Mouse (Mus musculus) cortical plate, adult 2 months (tissue): Measurements from ENCODE around the gene Igsf3. TPM values are rescaled to one million over a fixed set of nuclear protein-coding genes. Genes with fewer than 3 reads are reported as not detected.

Source experiments
- H3K27ac ChIP-seq: fragments of 200-500 bp; 2 replicates; pipeline ENCODE4 v1.5.1; 2012; ENCODE audit warnings: low read length, control low read depth, inconsistent platforms; ENCODE audit not compliant: insufficient read depth
- H3K4me1 ChIP-seq: fragments of 200-500 bp; 2 replicates; pipeline ENCODE4 v1.6.1; 2011; ENCODE audit warnings: low read length; ENCODE audit not compliant: control insufficient read depth, insufficient read depth
- H3K4me3 ChIP-seq: fragments of 200-500 bp; 2 replicates; pipeline ENCODE4 v1.5.1; 2011; ENCODE audit warnings: mild to moderate bottlenecking, low read length, control low read depth; ENCODE audit not compliant: insufficient read depth
- CTCF ChIP-seq: fragments of 200-500 bp; IDR thresholded peaks from 2 replicates; pipeline ENCODE4 v1.5.1; 2011; ENCODE audit warnings: mild to moderate bottlenecking, control low read depth, low read length; ENCODE audit not compliant: insufficient read depth; ENCODE audit errors: extremely low read depth
- POLR2A ChIP-seq: fragments of 200-500 bp; IDR thresholded peaks from 2 replicates; pipeline ENCODE4 v1.6.1; 2011; ENCODE audit warnings: mild to moderate bottlenecking, low read length, control low read depth; ENCODE audit not compliant: insufficient read depth; ENCODE audit errors: extremely low read depth
- polyA plus RNA-seq: library from polyadenylated mRNA; depleted of rRNA; stranded (reverse); fragments of >200 nt; gene quantifications from 2 replicates; pipeline ENCODE4 v1.2.3, GENCODE M21; 2012

Gene Igsf3
- polyA plus RNA-seq, 1 experiment, result 4.2 TPM

DNA sequence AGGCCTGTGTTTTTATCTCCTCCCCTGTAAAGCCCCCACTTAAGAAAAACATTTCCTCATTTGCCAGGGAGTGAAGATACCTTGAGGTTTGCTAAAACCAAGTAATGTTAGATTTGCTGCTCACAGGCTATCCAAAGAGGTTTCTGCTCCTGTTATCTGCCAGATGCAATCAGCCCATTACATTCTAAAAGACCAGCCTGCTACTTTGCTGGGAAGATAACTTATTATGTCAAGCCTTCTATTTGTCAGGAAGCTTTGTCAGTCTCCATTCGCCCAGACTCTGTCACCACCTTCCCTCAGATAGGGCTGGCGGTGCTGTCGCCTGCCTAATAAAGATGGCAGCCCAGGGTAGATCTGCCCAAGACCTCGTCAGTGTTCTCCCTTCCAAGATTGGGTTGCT, 59.6 kb downstream of the Igsf3 start:
- TF ChIP-seq CTCF, result no peak
- no peak for TF ChIP-seq POLR2A
- H3K27ac ChIP-seq, result no peak overlapping the region

DNA sequence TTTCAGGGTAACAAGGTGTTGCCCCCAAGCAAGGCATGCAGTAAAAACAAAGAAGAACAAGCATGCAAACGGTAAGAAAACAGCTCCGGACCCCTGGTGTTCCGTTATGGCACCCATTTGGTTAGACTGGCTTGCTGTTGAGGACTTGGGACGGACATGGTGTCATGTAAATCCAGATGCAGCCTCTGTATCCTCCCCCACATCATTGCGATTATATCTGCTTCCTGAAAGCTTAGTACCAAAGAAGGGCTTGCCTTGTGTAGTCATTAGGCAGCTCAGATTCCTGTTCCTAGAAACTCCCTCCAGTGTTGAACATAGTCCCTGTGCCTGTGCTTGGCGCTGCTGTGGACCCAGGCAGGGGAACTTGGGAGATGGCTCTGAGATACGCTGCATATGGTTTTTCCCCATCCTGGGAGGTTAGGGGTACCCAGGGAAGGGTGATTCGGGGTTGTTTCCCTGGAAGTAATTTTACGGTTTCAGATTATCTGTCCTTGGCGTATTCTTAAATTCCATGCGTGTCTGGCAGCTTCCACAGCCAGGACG, 60.2 kb downstream of the Igsf3 start:
- Histone ChIP-seq H3K4me3 (no peak overlapping the region), H3K4me1 (no peaks in the 10 kb centered on the region), H3K27ac (no peak overlapping the region)
- TF ChIP-seq CTCF (no peak), POLR2A (no peak)

More for the DNA sequence above, 59.6 kb downstream of the Igsf3 start:
- no peaks in the 10 kb centered on the region for H3K4me1 ChIP-seq
- no peak overlapping the region for H3K4me3 ChIP-seq

DNA sequence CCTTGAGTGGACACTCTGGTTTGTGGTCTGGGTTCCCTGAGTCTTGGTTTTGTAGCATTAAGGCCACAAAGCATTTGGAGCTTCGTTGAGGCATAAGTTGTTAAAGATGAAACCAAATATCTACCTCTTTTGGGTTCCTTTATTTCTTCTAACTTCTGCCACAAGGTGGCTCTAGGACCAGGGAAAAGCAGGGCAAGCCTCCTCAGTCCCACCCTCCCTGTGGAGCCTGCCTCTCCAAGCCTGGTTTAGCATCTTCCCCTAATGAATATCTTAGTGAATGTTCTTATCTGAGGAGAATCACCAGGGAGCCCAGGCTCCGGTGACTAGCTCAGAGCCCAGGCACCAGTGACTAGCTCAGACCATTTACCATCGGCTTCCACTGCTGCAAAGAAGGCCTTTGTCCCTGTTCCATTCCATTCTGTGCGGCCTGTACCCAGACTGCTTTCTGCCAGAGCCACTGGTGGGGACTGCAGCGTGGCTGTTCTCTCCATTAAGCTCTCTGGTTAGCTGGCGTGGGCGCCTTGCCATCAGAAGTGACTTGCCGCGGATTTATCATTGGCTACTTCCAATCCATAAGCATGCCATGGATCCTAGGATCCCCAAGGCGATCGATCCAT, 66.5 kb downstream of the Igsf3 start:
- no peak for TF ChIP-seq POLR2A
- TF ChIP-seq CTCF, result peak; percentile 46
- no peak overlapping the region for H3K27ac ChIP-seq
- no peak overlapping the region for H3K4me3 ChIP-seq
- H3K4me1 ChIP-seq, result peaks cover 7% of the 10 kb centered on the region; the same call in 1 of the 2 replicates

DNA sequence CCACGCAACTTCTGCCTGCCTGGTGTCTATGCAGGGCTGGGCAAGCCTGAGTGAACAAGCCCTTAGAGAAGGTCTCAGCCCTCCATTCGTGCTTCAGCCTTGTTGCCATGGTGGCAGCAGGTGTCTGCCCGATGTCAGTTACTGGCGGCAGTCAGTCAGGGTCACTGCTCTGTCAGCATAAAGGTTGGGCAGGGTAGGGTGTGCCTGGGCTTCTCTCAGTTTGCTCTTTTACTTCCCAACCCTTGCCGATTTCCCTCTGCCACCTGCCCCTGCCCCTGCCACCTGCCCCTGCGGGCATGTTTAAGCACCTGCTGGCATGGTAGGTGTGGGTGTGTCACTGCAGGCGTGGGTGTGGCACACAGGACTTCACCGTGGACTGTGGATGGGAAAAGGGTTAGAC, 67.6 kb downstream of the Igsf3 start:
- Histone ChIP-seq H3K27ac (no peak overlapping the region), H3K4me3 (no peak overlapping the region), H3K4me1 (peaks cover 13% of the 10 kb centered on the region)
- TF ChIP-seq CTCF (no peak), POLR2A (no peak)

DNA sequence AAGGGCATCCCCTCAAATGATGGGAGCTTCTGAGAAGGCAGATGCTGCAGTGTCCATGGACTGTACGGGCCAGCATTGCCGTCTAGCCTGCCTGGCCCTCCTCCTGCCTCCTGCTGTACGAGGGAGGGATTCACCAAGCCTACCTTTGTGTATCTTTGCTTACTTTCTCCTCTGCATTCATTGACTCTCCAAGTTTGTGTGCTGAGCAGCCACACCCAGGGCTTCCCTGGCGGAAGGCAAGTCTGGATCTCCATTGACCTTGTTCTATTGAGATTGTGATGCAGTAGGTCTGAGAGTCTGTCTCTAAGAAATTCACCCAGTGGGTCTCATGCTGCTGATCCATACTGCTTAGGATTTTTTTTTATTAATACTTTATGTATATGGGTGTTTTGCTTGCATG, 70.4 kb downstream of the Igsf3 start:
- TF ChIP-seq CTCF (no peak), POLR2A (no peak)
- H3K4me3 ChIP-seq, result no peak overlapping the region
- H3K27ac ChIP-seq, result no peak overlapping the region
- H3K4me1 ChIP-seq, result peaks cover 13% of the 10 kb centered on the region

DNA sequence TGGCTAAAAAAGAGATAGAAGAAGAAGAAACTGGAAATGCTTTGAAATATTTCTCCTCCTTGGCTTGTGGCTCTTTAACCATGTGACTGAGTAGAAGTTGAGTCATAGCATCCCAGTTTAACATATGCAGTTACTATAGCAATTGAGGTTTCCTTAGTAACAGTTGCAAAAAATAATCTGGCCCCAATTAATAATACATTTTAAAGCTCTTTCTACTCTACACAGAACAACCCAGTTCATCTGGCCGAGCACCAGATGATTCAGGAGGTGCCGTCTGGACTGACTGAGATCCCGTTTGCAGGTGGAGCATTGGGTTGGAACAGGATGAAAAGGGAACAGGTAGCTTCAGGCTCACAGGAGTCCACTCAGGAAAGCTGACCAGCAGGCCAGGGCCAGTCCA, 71.9 kb downstream of the Igsf3 start:
- H3K27ac ChIP-seq, result peak overlapping the region; percentile 22; the same call in 1 of the 2 replicates
- peaks cover 11% of the 10 kb centered on the region for H3K4me1 ChIP-seq
- no peak for TF ChIP-seq CTCF
- no peak for TF ChIP-seq POLR2A
- H3K4me3 ChIP-seq, result no peak overlapping the region

DNA sequence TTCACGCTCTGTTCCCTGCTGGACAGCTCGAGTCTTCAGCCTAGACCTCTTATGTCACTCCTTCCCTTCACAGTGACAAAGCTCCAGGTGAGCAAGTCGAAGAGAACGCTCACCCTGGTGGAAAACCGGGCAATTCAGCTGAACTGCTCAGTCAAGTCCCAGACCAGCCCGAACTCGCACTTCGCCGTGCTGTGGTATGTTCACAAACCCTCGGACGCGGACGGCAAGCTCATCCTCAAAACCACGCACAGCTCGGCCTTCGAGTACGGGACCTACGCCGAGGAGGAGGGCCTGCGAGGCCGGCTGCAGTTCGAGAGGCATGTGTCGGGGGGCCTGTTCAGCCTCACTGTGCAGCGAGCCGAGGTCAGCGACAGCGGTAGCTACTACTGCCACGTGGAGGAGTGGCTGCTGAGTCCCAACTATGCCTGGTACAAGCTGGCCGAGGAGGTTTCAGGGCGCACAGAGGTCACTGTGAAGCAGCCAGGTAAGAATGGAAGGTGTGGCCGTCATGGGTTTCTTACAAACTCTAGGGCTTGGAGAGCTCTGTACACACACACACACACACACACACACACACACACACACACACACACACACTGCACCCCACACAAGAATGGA, 74.0 kb downstream of the Igsf3 start:
- H3K4me1 ChIP-seq, result peaks cover 8% of the 10 kb centered on the region
- H3K27ac ChIP-seq, result no peak overlapping the region
- TF ChIP-seq POLR2A (no peak), CTCF (no peak)
- no peak overlapping the region for H3K4me3 ChIP-seq

DNA sequence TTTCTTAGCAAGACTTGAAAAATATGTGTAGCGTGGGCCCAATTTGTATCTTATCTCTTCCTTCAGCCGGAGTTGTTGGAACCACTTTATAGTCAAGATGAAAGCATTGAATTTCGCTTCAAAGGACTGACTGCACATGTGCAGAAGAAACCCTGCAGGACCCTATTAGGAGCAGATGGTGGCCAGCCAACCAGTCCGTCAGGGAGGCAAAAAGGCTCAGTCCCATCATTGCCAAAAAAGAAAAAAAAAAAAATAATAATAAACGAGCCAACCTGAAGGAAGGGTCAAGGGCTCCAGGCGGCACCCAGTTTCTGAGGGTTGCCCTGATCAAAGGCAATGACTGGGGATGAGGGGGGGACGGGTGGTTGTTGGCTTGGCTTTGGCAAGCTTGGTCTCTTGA, 83.7 kb downstream of the Igsf3 start:
- TF ChIP-seq CTCF, result no peak

DNA sequence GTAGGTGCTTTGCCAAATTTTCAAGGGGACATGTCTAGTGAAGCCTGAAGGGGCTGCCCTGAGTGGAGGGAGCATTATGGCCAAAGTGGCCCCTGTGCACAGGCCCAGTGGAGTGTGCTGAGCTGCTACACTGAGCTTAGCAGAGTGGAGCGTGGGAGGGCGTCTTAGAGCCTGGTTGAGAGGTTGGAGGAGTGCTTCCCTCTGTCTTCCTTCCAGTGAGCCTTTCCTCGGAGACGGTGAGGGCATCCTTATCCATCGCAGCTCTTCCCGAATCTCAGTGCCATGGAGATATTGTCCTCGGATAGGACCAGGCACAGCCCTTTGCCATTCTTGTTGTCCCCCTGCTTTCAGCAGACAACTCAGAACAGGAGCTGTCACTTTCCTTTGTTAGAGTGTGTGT, 84.2 kb downstream of the Igsf3 start:
- H3K4me1 ChIP-seq, result peaks cover 4% of the 10 kb centered on the region
- TF ChIP-seq CTCF (0 out of 2 replicates have a peak, but pooled peaks have one; percentile 6), POLR2A (no peak)
- H3K27ac ChIP-seq, result no peak overlapping the region
- H3K4me3 ChIP-seq, result no peak overlapping the region

More for the DNA sequence above, 83.7 kb downstream of the Igsf3 start:
- H3K27ac ChIP-seq, result no peak overlapping the region
- H3K4me3 ChIP-seq, result no peak overlapping the region
- H3K4me1 ChIP-seq, result peaks cover 4% of the 10 kb centered on the region

DNA sequence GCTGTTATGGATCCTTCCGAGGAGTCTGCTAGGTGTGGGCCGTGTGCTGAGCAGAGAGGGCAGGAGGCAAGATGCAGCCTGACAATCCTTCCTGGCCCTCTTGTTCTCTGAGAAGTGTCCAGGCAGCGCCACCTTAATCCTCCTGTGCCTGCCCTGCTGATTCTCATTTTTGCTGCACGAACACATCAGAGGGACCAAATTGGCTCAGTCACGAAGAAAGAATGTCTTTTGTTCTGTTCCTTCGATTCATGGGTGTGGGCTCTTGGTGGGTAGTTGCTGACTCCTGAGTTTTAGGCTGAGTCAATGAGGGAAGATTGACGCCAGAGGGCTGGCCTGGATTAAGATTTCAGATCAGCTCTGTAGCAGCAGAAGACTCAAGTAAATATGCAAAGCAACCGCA, 84.9 kb downstream of the Igsf3 start:
- Histone ChIP-seq H3K4me3 (no peak overlapping the region), H3K27ac (no peak overlapping the region)
- no peak for TF ChIP-seq CTCF
- no peak for TF ChIP-seq POLR2A

DNA sequence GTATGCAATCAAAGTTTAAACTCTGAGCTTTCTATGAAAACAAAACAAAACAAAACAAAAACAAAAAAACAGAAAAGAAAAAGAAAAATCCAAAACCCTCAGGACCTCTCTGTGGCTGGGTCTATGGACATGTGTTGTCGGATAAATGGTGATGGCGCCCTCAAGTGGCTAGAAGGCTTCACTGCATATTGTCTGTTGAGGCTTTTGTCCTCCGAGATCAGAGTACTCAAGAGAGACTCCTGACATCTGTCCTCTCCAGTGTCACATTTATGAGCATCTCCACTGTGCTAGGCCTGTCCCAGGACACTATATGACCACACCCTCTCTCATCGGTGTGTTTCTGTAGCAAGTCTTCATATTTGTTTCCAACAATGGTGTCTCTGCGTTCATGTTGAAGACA, 85.4 kb downstream of the Igsf3 start:
- H3K4me3 ChIP-seq, result no peak overlapping the region
- no peak overlapping the region for H3K27ac ChIP-seq
- H3K4me1 ChIP-seq, result peaks cover 4% of the 10 kb centered on the region
- TF ChIP-seq POLR2A (no peak), CTCF (peak; percentile 95)

More for the DNA sequence above, 84.9 kb downstream of the Igsf3 start:
- H3K4me1 ChIP-seq, result peaks cover 4% of the 10 kb centered on the region
